8 mouse cellular contexts compared by ENCODE assay signal in the genomic region with DNA sequence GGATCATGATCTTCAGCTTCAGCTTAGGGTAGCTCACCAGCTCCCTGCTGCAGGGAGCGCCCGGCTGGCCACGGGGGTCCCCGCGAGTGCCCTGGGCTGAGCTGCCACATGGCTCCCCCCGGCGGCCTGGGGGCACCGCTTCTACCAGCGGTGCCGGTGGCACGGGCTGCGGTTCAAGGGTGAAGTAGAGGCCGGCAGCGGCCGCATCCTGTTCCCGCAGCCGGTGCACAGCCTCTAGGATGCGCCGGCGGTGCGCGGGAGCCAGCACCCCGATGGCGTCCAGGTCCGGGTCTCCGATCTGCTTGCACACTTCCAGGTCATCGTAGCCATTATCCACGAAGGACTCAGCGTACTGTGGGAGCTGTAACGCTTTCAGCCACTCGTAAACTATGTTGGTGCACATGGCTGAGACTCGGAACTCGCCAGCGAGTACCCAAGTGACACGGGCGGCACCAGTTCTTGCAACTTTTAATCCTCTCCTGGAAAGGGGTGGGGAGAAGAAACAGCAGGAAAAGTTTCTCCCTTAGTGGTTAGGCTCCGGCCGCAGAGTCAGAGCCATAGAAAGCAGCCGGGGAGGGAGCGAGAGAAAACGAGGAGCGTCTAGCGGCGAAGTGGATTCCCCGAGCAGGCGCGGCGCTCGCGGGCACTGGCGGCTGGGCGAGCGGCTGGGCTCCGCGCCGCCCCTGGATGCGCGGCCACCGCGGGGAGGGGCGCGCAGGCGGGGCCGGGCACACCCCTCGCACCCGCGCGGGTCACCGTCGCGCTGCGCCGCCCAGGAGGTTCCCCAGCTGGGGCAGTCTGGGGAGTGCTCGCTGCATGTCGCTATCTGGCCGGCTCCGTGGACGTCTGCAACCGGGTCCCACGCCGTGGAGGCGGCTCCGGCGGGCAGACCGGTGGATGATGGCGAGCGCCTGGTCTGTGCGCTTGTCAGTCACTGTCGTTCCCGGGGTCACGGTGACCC. TPM values are rescaled to one million over a fixed set of nuclear protein-coding genes. Genes with fewer than 3 reads are reported as not detected.
A peak's percentile ranks its signal among the peaks of the same experiment; 100 is the strongest.
DNase-seq lines count a peak whose midpoint lies in the region; TF ChIP-seq lines count a peak whose summit lies in the region.

A gene (minus strand): TSS at position 648 of the 961 bp plus-strand sequence.

- H3K4me3 ChIP-seq in cerebellum, adult 2 months (replicated peaks; ENCODE audit: insufficient read depth, low read depth, low read length), result peak within 1 kb of the TSS; percentile 66
- H3K4me3 ChIP-seq in hindbrain, embryonic 10.5 days, result peak within 1 kb of the TSS; percentile 75

- TF ChIP-seq CTCF in cerebellum, adult 2 months (IDR thresholded peaks at IDR 0.05; ENCODE audit: borderline replicate concordance, insufficient read depth, low read depth, low read length), result no peak

- H3K27me3 ChIP-seq in cerebellum, adult 2 months (ENCODE audit: control insufficient read depth, insufficient read depth, low read length), result peaks cover 2% of the 10 kb centered on the region; the same call in 1 of the 2 replicates
- peaks cover 51% of the 10 kb centered on the region for H3K27me3 ChIP-seq in hindbrain, embryonic 10.5 days (ENCODE audit: insufficient read depth, poor library complexity, severe bottlenecking)

- H3K4me1 ChIP-seq in cerebellum, adult 2 months (ENCODE audit: control insufficient read depth, insufficient read depth, low read length), result no peaks in the 10 kb centered on the region
- H3K4me1 ChIP-seq in hindbrain, embryonic 10.5 days (replicated peaks), result peaks cover 23% of the 10 kb centered on the region

- WGBS in cerebellum, adult 2 months, result under 1% methylated on average over 89 of the region's 91 CpGs
- WGBS in hindbrain, embryonic 10.5 days, result under 1% methylated on average over 90 of the region's 91 CpGs

- peak; percentile 81 for DNase-seq in Muller cell, postnatal 12 days (ENCODE audit: inconsistent ontology term)
- DNase-seq in cerebellum, adult 2 months, result peak; percentile 24 to 47
- peak; percentile 23 to 57 for DNase-seq in frontal cortex, postnatal 10 days (ENCODE audit: low spot score in 2 of 2)
- DNase-seq in hindbrain, embryonic 10.5 days (ENCODE audit: low spot score), result peak; percentile 71
- DNase-seq in left cerebral cortex, adult 8-10 months (ENCODE audit: low spot score in 2 of 2), result peak; percentile 28 to 39
- peak; percentile 36 for DNase-seq in lung, postnatal 36 days
- peak; percentile 54 for DNase-seq in right cerebral cortex, adult 18-20 months
- DNase-seq in adipocyte (ENCODE audit: low spot score), result no peak

- H3K27ac ChIP-seq in cerebellum, adult 2 months (ENCODE audit: insufficient read depth, low read length), result no peak within 1 kb of the TSS
- H3K27ac ChIP-seq in hindbrain, embryonic 10.5 days, result peak within 1 kb of the TSS; percentile 84

- no peaks in the 10 kb centered on the region for H3K36me3 ChIP-seq in hindbrain, embryonic 10.5 days

- no peaks in the 10 kb centered on the region for H3K9me3 ChIP-seq in hindbrain, embryonic 10.5 days

- no peak for TF ChIP-seq POLR2A in cerebellum, adult 2 months (IDR thresholded peaks at IDR 0.05; ENCODE audit: borderline replicate concordance, insufficient read depth, low read length)

RNA-seq across cellular contexts. Expression of the gene that starts here (rescaled TPM):
- polyA plus RNA-seq in cerebellum, adult 2 months (2012; rRNA removed), result 3.2 and 3.8 TPM in 2 replicates
- 3.3 and 3.7 TPM in 2 replicates for polyA plus RNA-seq in hindbrain, embryonic 10.5 days (2016; fragmentation: Nextera tagmentation; extraction: Ambion mirVana)
- 10 to 100 TPM; 11.7 to 21.6 (median 13.9) TPM for total RNA-seq in left cerebral cortex, adult 8-10 months (2022)
